Mouse (Mus musculus) heart, adult 11 months (tissue): ENCODE results near the gene Ott.
"Not testable (repeated sequence)": the region's sequence is repeated elsewhere in the genome, so short reads cannot be mapped to it uniquely, and the experiment has no call there.

Experiments
- DNase-seq: peaks from one replicate; pipeline ENCODE4 v3.0.0; 2022

The Ott gene

DNA sequence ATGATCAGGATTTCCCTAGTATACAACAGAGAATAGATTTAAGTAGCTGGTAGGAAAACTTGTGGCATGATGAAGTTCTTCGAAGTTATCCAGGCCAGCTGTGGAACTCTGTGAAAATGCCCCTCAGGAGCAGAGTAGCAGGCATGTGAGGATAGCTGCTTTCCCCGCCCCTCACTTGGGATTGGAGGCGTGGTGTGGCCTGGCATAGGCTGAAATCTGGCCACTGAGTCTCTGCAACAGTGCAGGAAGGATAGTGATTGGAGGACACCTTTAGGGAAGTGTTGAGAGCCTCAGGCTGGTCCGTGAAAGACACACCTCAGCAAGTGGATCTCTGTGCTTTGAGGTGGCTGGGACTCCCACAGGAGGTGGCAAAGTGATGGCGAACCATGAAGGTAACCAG is at the start of gene Ott:
Gene Ott, plus strand, starts transcription at position 301 of the 400 bp plus-strand sequence.
- DNase-seq: not testable (repeated sequence)
